Mouse (Mus musculus): ENCODE data around the gene Cdc42se1.
A peak's percentile ranks its signal among the peaks of the same experiment; 100 is the strongest.
"Not testable (repeated sequence)": the region's sequence is repeated elsewhere in the genome, so short reads cannot be mapped to it uniquely, and the experiment has no call there.

Gene Cdc42se1

DNA sequence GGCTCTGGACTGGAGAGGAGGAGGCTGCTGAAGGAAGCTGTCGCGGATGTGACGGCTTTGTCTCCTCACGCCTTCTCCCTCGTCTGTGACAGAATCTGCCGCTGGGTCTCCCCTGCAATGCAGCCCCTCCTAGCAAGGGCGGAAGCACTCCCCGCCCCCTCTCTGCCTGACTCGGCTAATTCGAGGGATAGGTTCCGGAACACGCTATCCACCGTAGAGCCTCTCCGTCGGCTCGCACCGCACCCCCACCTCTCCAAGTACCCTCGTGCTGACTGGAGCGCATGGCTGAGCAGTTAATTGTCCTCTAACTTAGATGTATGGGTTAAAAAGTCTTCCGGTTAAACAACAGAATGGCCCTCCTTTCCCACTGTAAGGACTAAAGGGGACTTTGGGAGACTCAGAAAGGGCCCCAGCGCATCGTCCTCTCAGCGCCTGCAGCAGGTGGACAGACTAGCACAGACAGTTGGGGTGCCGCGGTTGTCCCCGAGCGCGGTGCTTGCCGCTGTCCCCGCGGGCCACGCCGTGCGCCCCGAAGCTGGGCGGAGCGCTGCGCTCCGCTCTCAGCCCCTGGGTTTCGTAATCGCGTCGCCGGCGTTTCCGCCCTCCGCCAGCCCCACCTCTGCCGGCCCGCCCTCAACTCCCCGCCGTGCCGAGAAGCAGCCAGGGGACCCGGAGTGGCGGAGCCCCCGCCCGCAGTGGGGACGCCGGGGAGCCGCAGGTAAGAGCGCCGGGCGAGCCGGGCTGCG is at the start of gene Cdc42se1:
Gene Cdc42se1 (plus strand): TSS at position 585 of the 746 bp plus-strand sequence.
- DNase-seq = peak; percentile 89

DNA sequence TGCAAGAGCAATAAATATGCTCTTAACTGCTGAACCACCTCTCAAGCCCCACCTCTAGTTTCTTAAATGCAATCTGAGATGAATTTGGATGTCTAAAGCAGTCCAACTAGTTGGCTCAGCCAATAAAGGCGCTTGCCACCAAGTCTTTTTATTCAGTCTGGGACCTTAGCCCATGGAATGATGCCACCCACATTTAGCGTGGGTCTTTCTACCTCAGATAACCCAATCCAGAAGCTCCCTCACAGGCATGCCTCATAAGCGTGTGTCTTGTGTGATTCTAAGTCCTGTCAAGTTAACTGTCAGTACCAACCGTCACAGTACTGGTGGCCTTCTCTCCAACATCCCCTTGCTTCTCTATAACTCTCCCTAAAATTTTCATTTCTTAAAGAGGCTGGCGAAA is 49.6 kb upstream of the Cdc42se1 start:
- no peak for DNase-seq

DNA sequence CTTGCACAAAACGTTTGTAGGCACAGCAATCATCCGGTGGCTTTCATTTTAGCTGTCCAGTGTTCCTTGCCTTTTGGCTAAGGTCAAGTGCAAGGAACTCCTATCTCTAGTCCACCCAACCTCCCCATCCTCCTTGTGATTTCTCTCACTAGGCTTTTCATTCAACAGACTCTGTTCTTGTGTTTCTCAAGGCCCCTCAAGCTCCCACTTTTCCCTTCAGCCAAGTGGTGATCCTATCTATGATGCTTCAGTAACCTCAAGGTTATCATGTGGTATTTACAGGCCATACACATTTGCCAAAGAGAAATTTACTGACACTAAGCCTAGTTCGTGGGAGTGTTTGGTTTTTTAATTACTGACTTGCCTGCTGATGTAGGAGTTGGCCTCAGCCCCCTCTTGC is 48.6 kb upstream of the Cdc42se1 start:
- no peak for DNase-seq

DNA sequence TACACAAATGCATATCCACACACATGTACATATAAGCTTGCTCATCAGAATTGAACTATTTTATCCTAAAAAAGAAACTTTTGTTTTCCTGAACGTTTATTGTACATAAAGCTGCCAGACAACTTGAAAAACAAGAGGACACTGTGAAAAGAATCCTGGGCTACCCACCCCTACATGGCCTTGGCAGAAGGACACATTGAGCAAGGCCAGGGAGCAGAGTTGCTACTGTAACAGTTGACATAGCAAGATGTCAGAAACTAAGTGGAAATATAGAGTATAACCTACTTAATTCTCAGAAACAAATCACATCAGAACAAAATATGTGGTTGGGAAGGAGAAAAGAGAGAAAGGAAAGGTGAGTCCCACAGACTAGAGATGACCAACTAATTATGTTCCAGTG is 46.7 kb upstream of the Cdc42se1 start:
- DNase-seq = no peak

DNA sequence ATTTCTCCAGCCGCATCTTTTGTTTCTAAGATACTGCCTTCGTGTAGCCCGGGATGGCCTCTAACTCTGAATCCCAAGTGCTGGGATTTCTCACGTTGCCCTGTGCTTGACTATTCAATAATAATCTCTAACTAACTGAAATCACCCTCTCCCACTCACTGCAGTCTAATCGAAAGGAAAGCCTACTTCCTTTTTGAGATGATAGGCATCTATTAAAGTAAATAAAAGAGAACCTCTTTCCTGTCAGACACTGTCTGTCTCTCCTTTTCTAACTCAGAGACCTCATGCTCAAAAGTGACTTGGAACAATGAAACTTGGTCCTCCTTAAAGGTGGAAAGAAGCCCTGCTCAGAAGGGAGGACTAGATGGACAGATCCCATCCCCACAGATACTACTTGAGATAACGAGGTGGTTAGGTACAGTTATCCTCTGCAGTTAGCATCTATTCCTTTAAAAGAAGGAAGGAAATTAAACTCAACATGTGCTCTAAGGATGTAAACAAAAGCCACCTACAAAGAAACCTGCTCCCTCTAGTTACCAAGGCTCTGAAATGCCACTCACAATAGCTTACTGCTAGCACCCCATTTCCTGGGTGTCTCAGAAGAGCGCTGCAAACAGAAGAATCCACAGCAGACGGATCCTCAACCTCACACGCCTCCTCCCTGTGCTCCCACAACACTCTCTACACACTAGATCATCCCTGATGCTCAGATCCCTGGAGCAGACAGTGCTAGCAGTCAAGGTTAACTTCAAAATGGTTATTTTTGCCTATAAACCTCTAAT is 43.5 kb upstream of the Cdc42se1 start:
- no peak for DNase-seq

GRCm38 (mm10) chr3:95186100-95186499 is 42.4 kb upstream of the Cdc42se1 start:
- no peak for DNase-seq

DNA sequence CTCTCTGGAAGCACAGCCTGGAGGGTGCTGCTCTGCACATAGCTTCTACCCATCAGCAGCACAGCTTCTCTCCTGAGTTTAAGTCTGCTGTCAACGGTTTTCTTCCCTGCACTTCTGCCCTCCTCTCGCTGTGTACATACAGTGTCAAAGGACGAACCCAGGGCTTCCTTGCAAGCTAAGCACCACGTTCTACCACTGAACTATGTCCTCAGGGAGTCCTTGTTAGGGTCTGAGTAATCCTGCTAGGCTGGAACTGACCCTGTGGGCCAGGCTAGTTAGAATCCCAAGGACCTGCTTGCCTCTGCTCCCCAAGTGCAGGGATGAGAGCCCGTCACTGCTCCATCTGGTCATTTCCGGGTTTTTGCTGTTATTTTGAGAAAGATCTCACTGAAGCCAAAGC is 41.6 kb upstream of the Cdc42se1 start:
- DNase-seq = no peak

DNA sequence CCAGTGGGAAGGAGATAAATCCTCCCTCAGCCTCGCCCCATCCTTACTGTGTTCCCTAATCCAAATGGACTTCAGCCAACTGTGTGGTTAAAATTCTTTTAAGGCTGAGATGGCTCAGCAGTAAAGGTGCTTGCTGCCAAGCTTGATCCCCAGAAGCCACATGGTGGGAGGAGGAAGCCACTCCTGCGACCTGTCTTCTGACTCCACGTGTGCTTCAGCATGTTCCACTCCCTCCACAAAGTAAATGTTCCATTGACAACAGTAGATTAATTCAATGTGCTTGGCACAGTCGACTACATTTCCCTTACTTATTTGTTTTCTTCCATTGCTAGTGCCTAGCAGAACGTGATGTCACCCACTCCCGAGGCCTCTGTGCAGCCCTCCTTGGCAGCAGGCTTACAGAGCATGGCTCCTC is 33.8 kb upstream of the Cdc42se1 start:
- peak; percentile 63 for DNase-seq

GRCm38 (mm10) chr3:95195772-95196171 is 32.8 kb upstream of the Cdc42se1 start:
- no peak for DNase-seq

GRCm38 (mm10) chr3:95199101-95199500 is 29.4 kb upstream of the Cdc42se1 start:
- DNase-seq = no peak

DNA sequence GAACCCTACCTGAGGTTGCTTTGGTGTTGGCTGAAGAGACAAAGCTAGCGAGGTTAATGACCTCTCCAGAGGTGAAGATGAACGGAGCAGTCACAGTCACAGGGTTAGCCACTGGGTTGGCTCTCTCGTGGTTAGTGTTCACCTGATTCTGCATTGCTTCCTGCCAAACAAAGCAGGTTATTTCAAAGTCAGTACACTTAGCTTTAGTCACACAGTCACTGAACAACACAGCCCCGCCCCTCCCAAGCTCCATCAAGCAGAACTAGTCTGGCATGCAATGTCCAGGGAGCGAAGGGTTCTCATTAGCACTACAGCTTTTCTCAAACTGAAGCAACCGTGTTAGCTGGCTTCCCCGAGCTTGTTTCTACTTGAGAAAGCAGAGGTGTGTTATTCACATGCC is 28.4 kb upstream of the Cdc42se1 start:
- no peak for DNase-seq

DNA sequence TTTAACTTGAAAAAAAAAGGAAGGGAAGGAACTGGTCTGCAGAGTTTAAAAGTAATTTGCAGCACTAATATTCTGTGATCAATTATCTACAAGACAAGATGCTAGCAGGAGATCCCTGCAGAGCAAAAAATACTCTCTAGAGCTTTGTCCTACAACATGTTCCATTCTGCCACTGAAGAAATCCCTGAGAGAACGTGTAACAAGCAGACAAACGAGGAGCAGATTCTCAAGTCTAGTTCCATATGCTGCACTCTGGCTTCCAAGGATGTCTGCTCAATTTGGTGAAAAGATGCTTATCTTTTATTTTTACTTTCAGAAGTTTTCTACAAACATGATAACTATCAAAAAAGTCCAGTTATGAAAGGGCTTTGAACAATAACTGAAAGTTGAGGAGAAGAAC is 28.0 kb upstream of the Cdc42se1 start:
- no peak for DNase-seq

DNA sequence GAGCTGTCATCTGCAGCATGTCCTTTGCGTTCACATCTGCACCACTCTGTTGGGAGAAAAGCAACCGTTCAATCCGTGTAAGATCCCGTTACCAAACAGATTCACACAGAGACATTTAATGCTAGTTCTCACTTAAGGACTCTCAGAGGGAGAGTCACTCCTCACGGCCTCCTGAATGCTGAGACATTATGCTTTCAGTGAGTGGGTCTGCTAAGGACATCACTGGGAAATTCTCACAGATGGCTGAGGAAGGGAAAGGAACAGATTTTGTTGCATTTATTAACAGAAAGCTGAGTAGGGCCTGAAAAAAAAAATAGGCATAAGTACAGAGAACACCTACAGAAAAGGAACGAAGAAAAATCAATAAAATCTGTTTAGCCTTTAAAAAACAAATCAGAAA is 24.7 kb upstream of the Cdc42se1 start:
- DNase-seq = no peak

DNA sequence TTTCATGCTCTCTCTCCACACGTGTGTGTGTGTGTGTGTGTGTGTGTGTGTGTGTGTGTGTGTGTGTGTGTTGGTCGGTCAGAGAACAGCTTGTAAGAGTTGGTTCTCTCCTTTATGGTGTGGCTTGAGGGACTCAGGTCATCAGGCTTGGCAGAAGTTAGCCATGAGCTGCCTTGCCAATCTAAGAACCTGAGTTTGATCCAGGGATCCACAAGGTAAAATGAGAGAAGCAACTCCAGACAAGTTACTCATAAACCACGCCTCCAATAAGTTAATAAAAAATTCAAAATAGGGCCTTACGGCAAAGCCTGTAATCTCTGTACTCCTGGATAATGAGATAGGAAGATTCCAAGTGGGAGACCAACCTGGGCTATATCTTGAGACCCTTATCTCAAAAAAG is 20.2 kb upstream of the Cdc42se1 start:
- DNase-seq = no peak

- no peak for DNase-seq
Observed at GRCm38 (mm10) chr3:95210585-95210984, 17.9 kb upstream of the Cdc42se1 start.

- DNase-seq = not testable (repeated sequence)
Observed at GRCm38 (mm10) chr3:95212889-95213608, 15.5 kb upstream of the Cdc42se1 start.

GRCm38 (mm10) chr3:95213609-95213975 is 14.9 kb upstream of the Cdc42se1 start:
- DNase-seq = no peak

- DNase-seq = no peak
Observed at GRCm38 (mm10) chr3:95216655-95217254, 11.8 kb upstream of the Cdc42se1 start.

- DNase-seq = peak; percentile 92
Observed at GRCm38 (mm10) chr3:95217255-95218134, 11.0 kb upstream of the Cdc42se1 start, which contains the start of gene Gabpb2. TSS of gene Gabpb2 (minus strand) at chr3:95217916.

DNA sequence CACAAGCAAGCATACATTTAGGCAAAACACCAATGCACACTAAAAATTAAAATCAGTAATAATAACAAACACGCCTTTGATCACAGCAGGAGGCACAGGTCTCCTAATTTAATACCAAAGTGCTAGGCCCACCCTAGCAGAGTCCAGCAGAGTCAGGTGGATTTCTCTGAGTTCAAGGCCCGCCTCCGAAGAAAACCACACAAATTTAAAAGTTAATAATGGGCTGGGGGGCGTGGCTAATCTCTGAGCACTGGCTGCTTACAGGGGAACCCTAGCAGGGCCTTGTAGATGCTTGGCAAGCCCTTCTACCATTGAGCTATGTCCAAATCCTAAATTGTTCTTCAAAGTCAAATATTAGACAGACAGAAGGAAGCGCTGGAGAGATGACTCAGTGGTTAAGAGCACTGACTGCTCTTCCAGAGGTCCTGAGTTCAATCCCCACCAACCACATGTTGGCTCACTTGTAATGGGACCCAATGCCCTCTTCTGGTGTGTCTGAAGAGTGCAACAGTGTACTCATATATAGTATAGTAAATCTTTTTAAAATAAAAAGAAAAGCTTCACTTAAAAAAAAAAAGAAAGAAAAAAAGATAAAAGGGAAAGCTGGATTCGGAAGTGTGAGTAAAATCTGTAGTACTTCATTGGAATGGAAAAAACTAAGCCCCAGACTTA is 9.9 kb upstream of the Cdc42se1 start:
- peak; percentile 64 for DNase-seq

DNA sequence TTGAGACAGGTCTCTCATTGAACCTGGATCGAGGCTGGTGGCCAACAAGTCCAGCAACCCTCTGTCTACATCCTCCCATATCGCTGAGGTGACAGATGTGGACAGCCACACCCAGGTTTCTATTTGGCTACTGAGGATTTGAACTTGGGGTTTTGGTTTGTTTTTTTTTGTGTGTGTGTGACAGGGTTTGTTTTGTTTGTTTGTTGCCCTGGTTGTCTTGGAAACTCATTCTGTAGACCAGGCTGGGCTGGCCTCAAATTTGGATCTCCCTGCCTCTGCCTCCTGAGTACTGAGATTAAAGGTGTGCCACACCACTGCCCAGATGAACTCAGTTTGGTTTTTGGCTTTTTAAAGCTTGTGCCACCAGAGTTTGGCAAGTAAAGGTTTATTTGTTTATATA is 5.5 kb upstream of the Cdc42se1 start:
- no peak for DNase-seq

GRCm38 (mm10) chr3:95224295-95224694 is 4.2 kb upstream of the Cdc42se1 start:
- peak; percentile 45 for DNase-seq

Measured in cerebellum, adult 9-11 months (tissue).